Mouse (Mus musculus) 416B (cell line): ENCODE measurements at regions not wholly inside any gene's neighbourhood (a gene's known extent, or its start where the extent isn't known, plus 50 kb on each side); places are given as distances from the start of the nearest gene placed in this dataset.

ENCODE experiments used
- DNase-seq: peaks from one replicate; pipeline ENCODE4 v3.0.0; 2011; ENCODE audit warnings: low read depth

GRCm38 (mm10) chr15:33759496-33759895, 598.2 kb downstream of the 9430069I07Rik start:
- DNase-seq = no peak

GRCm38 (mm10) chr15:33758771-33759170, 598.9 kb downstream of the 9430069I07Rik start:
- DNase-seq = no peak
